Mouse (Mus musculus) stomach, postnatal 0 days (tissue): ENCODE measurements around the gene Slc22a23. TPM values are rescaled to one million over a fixed set of nuclear protein-coding genes. Genes with fewer than 3 reads are reported as not detected.
A peak's percentile ranks its signal among the peaks of the same experiment; 100 is the strongest.

Source experiments
- ATAC-seq: fragments of 200-750 bp; cut with Nextera tagmentation; 2 replicates; pipeline ENCODE4 v1.8.0; 2017; ENCODE audit not compliant: low FRiP score, low TSS enrichment
- DNase-seq: peaks from one replicate; pipeline ENCODE4 v3.0.0-alpha.2; 2016; ENCODE audit warnings: low spot score
- H3K27ac ChIP-seq: fragments of 300-500 bp; sonication (generic); replicated peaks from 2 replicates; pipeline ENCODE4 v1.5.1; 2014; ENCODE audit warnings: mild to moderate bottlenecking, control low read depth
- H3K27me3 ChIP-seq: fragments of 300-500 bp; sonication (generic); 2 replicates; pipeline ENCODE4 v1.6.1; 2014; ENCODE audit warnings: low read length; ENCODE audit not compliant: control insufficient read depth, insufficient read depth
- H3K36me3 ChIP-seq: fragments of 300-500 bp; sonication (generic); 2 replicates; pipeline ENCODE4 v1.6.1; 2014; ENCODE audit warnings: low read length, mixed read lengths; ENCODE audit not compliant: control insufficient read depth, insufficient read depth
- H3K4me1 ChIP-seq: fragments of 300-500 bp; sonication (generic); replicated peaks from 2 replicates; pipeline ENCODE4 v1.6.1; 2014; ENCODE audit warnings: antibody characterized with exemption; ENCODE audit not compliant: control insufficient read depth, insufficient read depth
- H3K4me2 ChIP-seq: fragments of 300-500 bp; sonication (generic); replicated peaks from 2 replicates; pipeline ENCODE4 v1.6.1; 2014; ENCODE audit warnings: low read depth, mild to moderate bottlenecking, control low read depth, moderate library complexity
- H3K4me3 ChIP-seq: fragments of 300-500 bp; sonication (generic); 2 replicates; pipeline ENCODE4 v1.5.1; 2014; ENCODE audit warnings: low read depth, low read length, control low read depth
- H3K9ac ChIP-seq: fragments of 300-500 bp; sonication (generic); 2 replicates; pipeline ENCODE4 v1.6.1; 2014; ENCODE audit warnings: mild to moderate bottlenecking, low read length, control low read depth, mixed read lengths
- H3K9me3 ChIP-seq: fragments of 300-500 bp; sonication (generic); 2 replicates; pipeline ENCODE4 v1.6.1; 2016; ENCODE audit warnings: low read length; ENCODE audit not compliant: control insufficient read depth
- CTCF ChIP-seq: IDR thresholded peaks from 2 replicates; pipeline ENCODE4 v1.5.1; 2016; ENCODE audit warnings: antibody characterized with exemption, low read depth, mild to moderate bottlenecking, moderate library complexity
- EP300 ChIP-seq: optimal IDR thresholded peaks from 2 replicates; pipeline ENCODE3; 2016; ENCODE audit warnings: antibody characterized with exemption
- WGBS: fragments of 180-500 bp; shearing (Covaris S2); extraction: QIAGEN DNeasy Blood & Tissue Kit; methylation state at CpG from one replicate; pipeline ENCODE4 v1.1.7; 2014; 5-methylcytosine and 5-hydroxymethylcytosine counted together
- polyA plus RNA-seq: library from polyadenylated mRNA; unstranded; fragments of >200 nt; fragmentation: Nextera tagmentation; extraction: Ambion mirVana; gene quantifications from 2 replicates; pipeline ENCODE4 v1.2.1, GENCODE M21; 2015

The Slc22a23 gene
- polyA plus RNA-seq, 1 experiment from 2014 or later = 6.9 TPM

DNA sequence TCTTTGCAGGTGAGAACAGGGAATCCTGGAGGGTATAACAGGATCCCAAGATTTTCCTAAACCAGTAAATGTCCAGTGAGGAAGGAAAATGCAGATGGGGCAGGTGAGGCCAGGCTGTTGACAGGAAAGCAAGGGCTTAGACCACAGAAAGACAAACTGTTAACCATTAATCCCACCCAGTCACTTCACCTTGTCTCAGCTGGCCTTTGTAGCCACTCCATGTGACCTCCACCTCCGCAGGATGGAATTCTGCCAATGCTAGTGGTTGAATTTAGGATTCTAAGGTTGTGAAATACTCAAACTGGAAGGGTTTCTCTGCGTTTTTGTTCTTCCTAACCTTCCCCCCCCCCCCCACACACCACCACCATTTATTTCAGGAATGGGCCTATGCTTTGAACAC is 52.9 kb downstream of the Slc22a23 start:
- Histone ChIP-seq H3K4me2 (no peak overlapping the region), H3K9me3 (no peaks in the 10 kb centered on the region), H3K27ac (no peak overlapping the region), H3K4me3 (no peak overlapping the region), H3K27me3 (no peaks in the 10 kb centered on the region), H3K4me1 (peaks cover 3% of the 10 kb centered on the region; the same call in 1 of the 2 replicates), H3K9ac (no peak overlapping the region), H3K36me3 (no peaks in the 10 kb centered on the region; the same call in 1 of the 2 replicates)
- TF ChIP-seq CTCF (no peak), EP300 (no peak)
- DNase-seq = no peak
- no peak for ATAC-seq
- 43% methylated on average over 2 of the region's 2 CpGs for WGBS

GRCm38 (mm10) chr13:34290346-34290745 is 54.6 kb downstream of the Slc22a23 start:
- H3K36me3 ChIP-seq = no peaks in the 10 kb centered on the region
- H3K9ac ChIP-seq = no peak overlapping the region
- WGBS = 64% methylated on average over 1 of the region's 1 CpGs
- peak; percentile 53 for DNase-seq
- no peaks in the 10 kb centered on the region for H3K27me3 ChIP-seq
- no peak overlapping the region for H3K4me3 ChIP-seq
- no peak overlapping the region for H3K27ac ChIP-seq
- no peaks in the 10 kb centered on the region for H3K9me3 ChIP-seq
- ATAC-seq = peak; percentile 89
- peak; percentile 92 for TF ChIP-seq EP300
- TF ChIP-seq CTCF = no peak
- peaks cover 3% of the 10 kb centered on the region; the same call in 1 of the 2 replicates for H3K4me1 ChIP-seq
- no peak overlapping the region for H3K4me2 ChIP-seq

DNA sequence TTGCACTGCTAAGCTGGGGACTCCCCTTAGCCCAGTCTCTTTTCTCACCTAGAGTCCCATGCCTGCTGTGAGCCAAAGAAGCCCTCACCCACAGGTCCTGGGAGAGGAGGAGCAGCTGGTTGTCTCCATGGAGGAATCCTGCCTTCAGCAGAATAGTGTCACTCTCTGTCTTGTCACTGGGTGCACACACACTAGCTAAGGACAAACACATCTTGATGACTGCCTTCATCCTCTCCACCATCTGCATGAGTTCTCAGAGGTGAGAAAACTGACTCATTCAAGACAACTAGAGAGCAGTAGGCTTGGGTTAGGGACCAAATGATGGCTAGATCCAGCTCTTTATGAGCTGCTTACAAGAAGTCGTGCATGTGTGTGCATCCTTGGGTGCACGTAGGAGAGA is 55.4 kb downstream of the Slc22a23 start:
- no peak for TF ChIP-seq CTCF
- TF ChIP-seq EP300 = no peak
- no peaks in the 10 kb centered on the region for H3K36me3 ChIP-seq
- no peaks in the 10 kb centered on the region for H3K27me3 ChIP-seq
- 82% methylated on average over 2 of the region's 2 CpGs for WGBS
- no peaks in the 10 kb centered on the region for H3K9me3 ChIP-seq
- DNase-seq = no peak
- no peak overlapping the region for H3K4me3 ChIP-seq
- peaks cover 3% of the 10 kb centered on the region; the same call in 1 of the 2 replicates for H3K4me1 ChIP-seq
- H3K4me2 ChIP-seq = no peak overlapping the region
- no peak overlapping the region for H3K9ac ChIP-seq
- H3K27ac ChIP-seq = 0 out of 2 replicates have a peak overlapping the region, but pooled peaks have one; percentile 8
- no peak for ATAC-seq

GRCm38 (mm10) chr13:34288129-34288528 is 56.9 kb downstream of the Slc22a23 start:
- Histone ChIP-seq H3K4me1 (peaks cover 3% of the 10 kb centered on the region; the same call in 1 of the 2 replicates), H3K4me2 (no peak overlapping the region), H3K9ac (no peak overlapping the region), H3K27me3 (no peaks in the 10 kb centered on the region), H3K9me3 (no peaks in the 10 kb centered on the region), H3K36me3 (no peaks in the 10 kb centered on the region), H3K4me3 (no peak overlapping the region), H3K27ac (no peak overlapping the region)
- TF ChIP-seq CTCF (no peak), EP300 (no peak)
- WGBS = 65% methylated on average over 2 of the region's 2 CpGs
- no peak for ATAC-seq
- DNase-seq = no peak

- H3K27ac ChIP-seq = 0 out of 2 replicates have a peak overlapping the region, but pooled peaks have one; percentile 20
- ATAC-seq (peak; percentile 53), DNase-seq (peak; percentile 68)
- H3K4me2 ChIP-seq = no peak overlapping the region
- H3K36me3 ChIP-seq = no peaks in the 10 kb centered on the region
- H3K9ac ChIP-seq = no peak overlapping the region
- H3K4me3 ChIP-seq = no peak overlapping the region
- peaks cover 3% of the 10 kb centered on the region; the same call in 1 of the 2 replicates for H3K4me1 ChIP-seq
- H3K27me3 ChIP-seq = no peaks in the 10 kb centered on the region
- WGBS = 35% methylated on average over 9 of the region's 9 CpGs
- TF ChIP-seq EP300 (no peak), CTCF (no peak)
- no peaks in the 10 kb centered on the region for H3K9me3 ChIP-seq
Measured at GRCm38 (mm10) chr13:34287601-34288083, 57.3 kb downstream of the Slc22a23 start.

GRCm38 (mm10) chr13:34281360-34281759 is 63.6 kb downstream of the Slc22a23 start:
- Histone ChIP-seq H3K36me3 (no peaks in the 10 kb centered on the region), H3K9me3 (no peaks in the 10 kb centered on the region), H3K9ac (no peak overlapping the region), H3K4me1 (no peaks in the 10 kb centered on the region), H3K27ac (no peak overlapping the region), H3K4me3 (no peak overlapping the region), H3K27me3 (no peaks in the 10 kb centered on the region), H3K4me2 (no peak overlapping the region)
- TF ChIP-seq CTCF (no peak), EP300 (no peak)
- WGBS = 80% methylated on average over 6 of the region's 6 CpGs
- no peak for DNase-seq
- no peak for ATAC-seq
